Mouse (Mus musculus) midbrain, embryonic 13.5 days (tissue): ENCODE results near the gene Porcn. TPM values are rescaled to one million over a fixed set of nuclear protein-coding genes. Genes with fewer than 3 reads are reported as not detected.
A peak's percentile ranks its signal among the peaks of the same experiment; 100 is the strongest.

Experiments used
- ATAC-seq: fragments of 200-750 bp; cut with Nextera tagmentation; 2 replicates; pipeline ENCODE4 v1.8.0; 2017; ENCODE audit warnings: mild to moderate bottlenecking, moderate TSS enrichment, moderate library complexity
- H3K27ac ChIP-seq: fragments of 300-500 bp; sonication (generic); 2 replicates; pipeline ENCODE4 v1.5.1; 2015; ENCODE audit warnings: inconsistent platforms, mild to moderate bottlenecking, moderate library complexity
- H3K27me3 ChIP-seq: fragments of 300-500 bp; sonication (generic); 2 replicates; pipeline ENCODE4 v1.6.1; 2015; ENCODE audit warnings: mild to moderate bottlenecking, inconsistent platforms
- H3K36me3 ChIP-seq: fragments of 300-500 bp; sonication (generic); 2 replicates; pipeline ENCODE4 v1.6.1; 2015; ENCODE audit warnings: mild to moderate bottlenecking, inconsistent platforms
- H3K4me1 ChIP-seq: fragments of 300-500 bp; sonication (generic); replicated peaks from 2 replicates; pipeline ENCODE4 v1.6.1; 2015; ENCODE audit warnings: inconsistent platforms
- H3K4me2 ChIP-seq: fragments of 300-500 bp; sonication (generic); replicated peaks from 2 replicates; pipeline ENCODE4 v1.6.1; 2015; ENCODE audit warnings: moderate library complexity, mild to moderate bottlenecking, inconsistent platforms
- H3K4me3 ChIP-seq: fragments of 300-500 bp; sonication (generic); replicated peaks from 2 replicates; pipeline ENCODE4 v1.5.1; 2015; ENCODE audit warnings: mild to moderate bottlenecking, inconsistent platforms
- H3K9ac ChIP-seq: fragments of 300-500 bp; sonication (generic); replicated peaks from 2 replicates; pipeline ENCODE4 v1.6.1; 2015; ENCODE audit warnings: mild to moderate bottlenecking, inconsistent platforms
- H3K9me3 ChIP-seq: fragments of 300-500 bp; sonication (generic); 2 replicates; pipeline ENCODE4 v1.6.1; 2016; ENCODE audit warnings: mild to moderate bottlenecking, inconsistent platforms
- WGBS: fragments of 180-500 bp; shearing (Covaris S2); methylation state at CpG from one replicate; pipeline ENCODE4 v1.1.7; 2015; 5-methylcytosine and 5-hydroxymethylcytosine counted together
- polyA plus RNA-seq: library from polyadenylated mRNA; unstranded; fragments of >200 nt; fragmentation: Nextera tagmentation; extraction: Ambion mirVana; gene quantifications from 2 replicates; pipeline ENCODE4 v1.2.1, GENCODE M21; 2015

Porcn gene
- 40.5 and 41.9 TPM in 2 replicates for polyA plus RNA-seq

GRCm38 (mm10) chrX:8206015-8206693 is at the start of gene Porcn:
TSS of gene Porcn (minus strand) at chrX:8206525.
- H3K9me3 ChIP-seq, result no peaks in the 10 kb centered on the region
- H3K27ac ChIP-seq, result peak within 1 kb of the TSS; percentile 62
- peak within 1 kb of the TSS; percentile 70 for H3K9ac ChIP-seq
- no peaks in the 10 kb centered on the region; the same call in 1 of the 2 replicates for H3K4me1 ChIP-seq
- WGBS, result 17% methylated on average over 39 of the region's 46 CpGs
- H3K27me3 ChIP-seq, result no peaks in the 10 kb centered on the region
- H3K36me3 ChIP-seq, result 0 out of 2 replicates have a peak, but pooled peaks cover 4% of the 10 kb centered on the region
- ATAC-seq, result peak; percentile 96
- peak within 1 kb of the TSS; percentile 54 for H3K4me3 ChIP-seq
- peak within 1 kb of the TSS; percentile 52 for H3K4me2 ChIP-seq

GRCm38 (mm10) chrX:8255807-8256206 is 49.5 kb upstream of the Porcn start:
- Histone ChIP-seq H3K9me3 (no peaks in the 10 kb centered on the region), H3K36me3 (no peaks in the 10 kb centered on the region), H3K9ac (no peak overlapping the region), H3K27me3 (no peaks in the 10 kb centered on the region), H3K4me2 (no peak overlapping the region), H3K4me1 (peaks cover 9% of the 10 kb centered on the region), H3K27ac (no peak overlapping the region), H3K4me3 (no peak overlapping the region)
- 45% methylated on average over 3 of the region's 6 CpGs for WGBS
- no peak for ATAC-seq

GRCm38 (mm10) chrX:8253711-8254110 is 47.4 kb upstream of the Porcn start:
- ATAC-seq, result no peak
- Histone ChIP-seq H3K4me3 (no peak overlapping the region), H3K36me3 (no peaks in the 10 kb centered on the region), H3K27me3 (no peaks in the 10 kb centered on the region), H3K9ac (no peak overlapping the region), H3K27ac (no peak overlapping the region), H3K4me2 (no peak overlapping the region), H3K9me3 (no peaks in the 10 kb centered on the region), H3K4me1 (peaks cover 10% of the 10 kb centered on the region)
- 87% methylated on average over 2 of the region's 2 CpGs for WGBS

GRCm38 (mm10) chrX:8252334-8253285 is 46.3 kb upstream of the Porcn start, which contains the start of gene Ftsj1:
TSS of gene Ftsj1 (minus strand) at chrX:8252406.
- H3K36me3 ChIP-seq, result no peaks in the 10 kb centered on the region
- H3K4me3 ChIP-seq, result peak within 1 kb of the TSS; percentile 50
- no peaks in the 10 kb centered on the region for H3K9me3 ChIP-seq
- peak within 1 kb of the TSS; percentile 57 for H3K4me2 ChIP-seq
- peak; percentile 92 for ATAC-seq
- H3K27ac ChIP-seq, result peak within 1 kb of the TSS; percentile 75; the same call in 1 of the 2 replicates
- H3K27me3 ChIP-seq, result no peaks in the 10 kb centered on the region
- H3K9ac ChIP-seq, result peak within 1 kb of the TSS; percentile 72
- WGBS, result 19% methylated on average over 45 of the region's 45 CpGs
- H3K4me1 ChIP-seq, result peaks cover 10% of the 10 kb centered on the region

- ATAC-seq, result peak; percentile 79
- H3K9ac ChIP-seq, result peak overlapping the region; percentile 72
- no peaks in the 10 kb centered on the region for H3K9me3 ChIP-seq
- peak overlapping the region; percentile 57 for H3K4me2 ChIP-seq
- peaks cover 10% of the 10 kb centered on the region for H3K4me1 ChIP-seq
- H3K36me3 ChIP-seq, result no peaks in the 10 kb centered on the region
- H3K27me3 ChIP-seq, result no peaks in the 10 kb centered on the region
- no peak overlapping the region for H3K27ac ChIP-seq
- WGBS, result 29% methylated on average over 18 of the region's 18 CpGs
- peak overlapping the region; percentile 50 for H3K4me3 ChIP-seq
Observed at GRCm38 (mm10) chrX:8251789-8252333, 45.5 kb upstream of the Porcn start.

- peaks cover 10% of the 10 kb centered on the region for H3K4me1 ChIP-seq
- no peak overlapping the region for H3K4me3 ChIP-seq
- H3K27ac ChIP-seq, result no peak overlapping the region
- no peak for ATAC-seq
- peaks cover 15% of the 10 kb centered on the region; the same call in 1 of the 2 replicates for H3K36me3 ChIP-seq
- no peak overlapping the region for H3K9ac ChIP-seq
- no peak overlapping the region for H3K4me2 ChIP-seq
- WGBS, result 86% methylated on average over 8 of the region's 8 CpGs
- H3K9me3 ChIP-seq, result no peaks in the 10 kb centered on the region
- no peaks in the 10 kb centered on the region for H3K27me3 ChIP-seq
Observed at GRCm38 (mm10) chrX:8248542-8249120, 42.3 kb upstream of the Porcn start.

- Histone ChIP-seq H3K4me2 (no peak overlapping the region), H3K27me3 (no peaks in the 10 kb centered on the region), H3K4me1 (peaks cover 10% of the 10 kb centered on the region), H3K4me3 (no peak overlapping the region), H3K9me3 (no peaks in the 10 kb centered on the region), H3K27ac (no peak overlapping the region), H3K9ac (no peak overlapping the region), H3K36me3 (peaks cover 22% of the 10 kb centered on the region; the same call in 1 of the 2 replicates)
- WGBS, result 76% methylated on average over 2 of the region's 2 CpGs
- no peak for ATAC-seq
Observed at GRCm38 (mm10) chrX:8247680-8248079, 41.4 kb upstream of the Porcn start.

GRCm38 (mm10) chrX:8238804-8239395 is 32.6 kb upstream of the Porcn start:
- WGBS, result 70% methylated on average over 13 of the region's 13 CpGs
- H3K9ac ChIP-seq, result no peak overlapping the region
- no peak overlapping the region for H3K4me3 ChIP-seq
- H3K27ac ChIP-seq, result no peak overlapping the region
- no peak for ATAC-seq
- peaks cover 20% of the 10 kb centered on the region; the same call in 1 of the 2 replicates for H3K36me3 ChIP-seq
- no peaks in the 10 kb centered on the region for H3K9me3 ChIP-seq
- no peaks in the 10 kb centered on the region for H3K4me1 ChIP-seq
- no peak overlapping the region for H3K4me2 ChIP-seq
- no peaks in the 10 kb centered on the region for H3K27me3 ChIP-seq

- H3K9ac ChIP-seq, result no peak overlapping the region
- no peak for ATAC-seq
- no peaks in the 10 kb centered on the region for H3K9me3 ChIP-seq
- H3K4me1 ChIP-seq, result no peaks in the 10 kb centered on the region
- 87% methylated on average over 2 of the region's 2 CpGs for WGBS
- no peak overlapping the region for H3K4me2 ChIP-seq
- peaks cover 9% of the 10 kb centered on the region; the same call in 1 of the 2 replicates for H3K36me3 ChIP-seq
- no peaks in the 10 kb centered on the region for H3K27me3 ChIP-seq
- H3K4me3 ChIP-seq, result no peak overlapping the region
- H3K27ac ChIP-seq, result no peak overlapping the region
Observed at GRCm38 (mm10) chrX:8236704-8237103, 30.4 kb upstream of the Porcn start.

- Histone ChIP-seq H3K27me3 (no peaks in the 10 kb centered on the region), H3K9me3 (no peaks in the 10 kb centered on the region), H3K36me3 (no peaks in the 10 kb centered on the region), H3K4me1 (no peaks in the 10 kb centered on the region), H3K4me2 (no peak overlapping the region), H3K27ac (no peak overlapping the region), H3K9ac (no peak overlapping the region), H3K4me3 (no peak overlapping the region)
- 83% methylated on average over 3 of the region's 3 CpGs for WGBS
- ATAC-seq, result no peak
Observed at GRCm38 (mm10) chrX:8233602-8234001, 27.3 kb upstream of the Porcn start.

- Histone ChIP-seq H3K9me3 (no peaks in the 10 kb centered on the region), H3K27ac (no peak overlapping the region), H3K4me2 (no peak overlapping the region), H3K36me3 (no peaks in the 10 kb centered on the region), H3K27me3 (no peaks in the 10 kb centered on the region), H3K4me1 (no peaks in the 10 kb centered on the region), H3K9ac (no peak overlapping the region), H3K4me3 (no peak overlapping the region)
- ATAC-seq, result no peak
- WGBS, result 77% methylated on average over 4 of the region's 4 CpGs
Observed at GRCm38 (mm10) chrX:8230272-8230671, 23.9 kb upstream of the Porcn start.
